Mouse (Mus musculus) 3T3-L1 (cell line): ENCODE data around the gene Irf7.

Experiments used
- DNase-seq: peaks from one replicate; pipeline ENCODE4 v3.0.0-alpha.2; 2015; ENCODE audit warnings: low read depth, low spot score

Irf7 gene

DNA sequence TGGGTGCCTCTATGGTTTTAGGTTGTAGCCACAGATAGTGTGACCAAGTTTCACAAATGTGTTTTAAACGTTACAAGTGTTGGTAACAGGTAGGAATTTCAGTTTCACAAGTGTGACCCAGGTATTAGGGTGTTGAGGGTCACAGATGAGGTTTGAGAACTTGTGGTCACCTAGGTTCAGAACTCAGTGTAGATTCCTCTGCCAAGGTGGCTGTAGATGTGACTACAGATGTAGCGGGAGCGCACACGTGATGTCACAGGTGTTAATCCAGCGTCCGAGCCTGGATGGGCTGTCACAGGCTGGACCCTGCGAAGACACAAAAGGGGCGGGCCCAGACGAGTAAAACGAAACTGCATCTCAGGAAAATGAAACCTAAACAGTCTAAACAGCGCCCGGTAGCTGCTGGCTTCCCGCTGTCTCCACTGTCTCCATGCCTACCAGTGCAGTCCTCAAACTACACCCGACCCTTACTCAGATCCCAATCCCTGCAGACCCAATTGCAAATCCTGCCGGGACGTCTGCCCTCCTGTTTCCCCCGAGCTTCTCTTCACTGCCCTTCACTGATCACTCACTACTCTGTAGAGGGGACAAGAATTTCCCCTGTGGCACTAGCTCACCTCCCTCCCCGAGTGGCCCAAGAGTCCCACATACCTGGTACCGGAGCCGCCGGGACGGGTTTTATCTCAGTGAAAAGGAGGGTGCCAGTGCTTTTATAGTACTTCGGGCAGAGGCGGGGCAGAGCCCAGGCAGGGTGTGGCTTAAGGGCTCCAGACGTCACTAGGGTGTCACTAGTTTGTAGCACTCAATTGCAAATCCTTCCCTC is at the start of gene Irf7:
Irf7 (minus strand) TSS at position 743 of the 823 bp plus-strand sequence.
- DNase-seq, result peak; percentile 74

- peak; percentile 48 for DNase-seq
Measured at GRCm38 (mm10) chr7:141315974-141316373, 49.7 kb upstream of the Irf7 start.

DNA sequence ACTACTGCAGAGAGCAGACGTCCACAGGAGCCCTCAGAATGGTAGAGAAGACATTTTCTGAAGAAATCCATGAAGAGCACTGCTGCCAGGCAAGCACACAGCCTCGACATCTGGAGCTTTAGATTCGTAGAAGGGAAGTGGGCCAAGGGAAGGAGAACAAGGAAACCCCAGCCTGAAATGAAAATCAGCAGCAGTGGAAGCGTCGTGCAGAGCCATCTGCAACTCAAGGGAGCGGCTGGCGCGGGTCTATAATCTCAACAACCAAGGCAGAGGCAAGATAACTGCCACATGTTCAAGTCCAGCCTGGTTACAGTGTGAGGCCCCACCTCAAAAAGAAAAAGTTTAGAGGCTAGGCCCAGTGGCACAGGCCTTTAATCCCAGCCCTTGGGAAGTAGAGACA is 48.8 kb upstream of the Irf7 start:
- DNase-seq, result no peak

DNA sequence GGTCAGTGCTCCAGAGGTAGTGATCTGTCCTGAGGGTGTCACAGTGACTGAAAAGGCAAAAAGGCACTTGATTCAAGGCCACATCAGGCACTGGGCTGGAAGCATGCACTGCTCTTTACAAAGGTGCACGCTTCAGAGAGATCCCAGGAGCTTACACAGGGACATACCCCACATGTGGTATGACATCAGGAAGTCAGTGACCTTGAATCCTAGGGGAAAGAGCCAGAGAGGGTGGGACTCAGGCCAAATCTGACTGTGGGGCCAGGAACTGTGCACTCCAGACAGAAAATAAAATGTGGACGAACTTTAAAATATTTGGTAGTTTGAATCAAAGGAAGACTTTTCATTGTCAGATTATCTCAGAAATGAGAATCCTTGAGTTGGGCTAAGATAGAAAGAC is 48.1 kb upstream of the Irf7 start:
- DNase-seq, result no peak

GRCm38 (mm10) chr7:141304537-141304936 is 38.3 kb upstream of the Irf7 start:
- no peak for DNase-seq

DNA sequence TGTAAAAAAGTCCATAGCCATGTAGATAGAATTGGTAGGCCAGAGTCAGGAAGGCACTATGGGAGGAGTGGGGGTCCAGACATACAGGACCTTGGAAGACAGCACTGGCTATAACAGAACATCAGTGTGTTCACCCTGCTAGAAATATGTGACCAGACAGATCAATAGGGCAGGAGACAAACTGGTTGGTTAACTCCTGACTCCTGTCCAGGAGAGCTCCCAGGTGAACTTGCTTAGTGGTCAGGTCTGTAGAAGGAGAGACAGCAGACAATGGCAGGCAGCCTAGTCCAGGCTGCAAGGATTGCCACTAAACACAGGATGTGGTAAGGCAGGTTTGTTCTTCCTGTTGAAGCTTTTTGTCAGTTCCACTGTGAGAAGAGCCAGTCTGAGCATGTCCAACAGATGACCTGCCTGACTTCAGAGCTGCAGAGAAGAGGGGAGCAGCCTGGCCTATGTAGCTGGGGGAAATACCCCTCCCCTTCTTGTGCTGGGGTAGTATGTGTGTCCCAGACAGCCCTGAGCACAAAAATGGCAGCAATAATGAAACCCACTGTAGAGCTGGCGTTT is 36.5 kb upstream of the Irf7 start:
- DNase-seq, result no peak

- DNase-seq, result no peak
Measured at GRCm38 (mm10) chr7:141301386-141301785, 35.1 kb upstream of the Irf7 start.

GRCm38 (mm10) chr7:141299175-141299574 is 32.9 kb upstream of the Irf7 start:
- no peak for DNase-seq

GRCm38 (mm10) chr7:141297926-141298650 is 31.8 kb upstream of the Irf7 start:
- no peak for DNase-seq

GRCm38 (mm10) chr7:141294479-141294878 is 28.2 kb upstream of the Irf7 start:
- no peak for DNase-seq

DNA sequence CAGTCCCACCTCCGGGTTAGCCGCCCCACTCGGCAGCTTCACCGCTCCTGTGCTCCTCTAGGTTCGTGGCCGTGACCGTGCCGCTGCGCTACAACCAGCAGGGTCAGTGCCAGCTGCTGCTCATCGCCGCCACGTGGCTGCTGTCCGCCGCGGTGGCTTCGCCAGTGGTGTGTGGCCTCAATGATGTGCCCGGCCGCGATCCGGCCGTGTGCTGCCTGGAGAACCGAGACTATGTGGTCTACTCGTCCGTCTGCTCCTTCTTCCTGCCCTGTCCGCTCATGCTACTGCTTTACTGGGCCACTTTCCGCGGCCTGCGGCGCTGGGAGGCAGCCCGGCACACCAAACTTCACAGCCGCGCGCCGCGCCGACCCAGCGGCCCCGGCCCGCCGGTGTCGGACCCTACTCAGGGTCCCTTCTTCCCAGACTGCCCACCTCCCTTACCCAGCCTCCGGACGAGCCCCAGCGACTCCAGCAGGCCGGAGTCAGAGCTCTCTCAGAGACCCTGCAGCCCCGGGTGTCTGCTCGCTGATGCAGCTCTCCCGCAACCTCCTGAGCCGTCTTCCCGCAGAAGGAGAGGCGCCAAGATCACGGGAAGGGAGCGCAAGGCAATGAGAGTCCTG is 27.7 kb upstream of the Irf7 start:
- DNase-seq, result no peak

- DNase-seq, result no peak
Measured at GRCm38 (mm10) chr7:141292583-141293388, 26.5 kb upstream of the Irf7 start.

- DNase-seq, result no peak
Measured at GRCm38 (mm10) chr7:141291921-141292582, 25.8 kb upstream of the Irf7 start, which contains the start of gene Drd4. Drd4 (plus strand) TSS chr7:141292006.

- DNase-seq, result no peak
Measured at GRCm38 (mm10) chr7:141288042-141288441, 21.8 kb upstream of the Irf7 start.

- no peak for DNase-seq
Measured at GRCm38 (mm10) chr7:141282756-141283155, 16.5 kb upstream of the Irf7 start.

DNA sequence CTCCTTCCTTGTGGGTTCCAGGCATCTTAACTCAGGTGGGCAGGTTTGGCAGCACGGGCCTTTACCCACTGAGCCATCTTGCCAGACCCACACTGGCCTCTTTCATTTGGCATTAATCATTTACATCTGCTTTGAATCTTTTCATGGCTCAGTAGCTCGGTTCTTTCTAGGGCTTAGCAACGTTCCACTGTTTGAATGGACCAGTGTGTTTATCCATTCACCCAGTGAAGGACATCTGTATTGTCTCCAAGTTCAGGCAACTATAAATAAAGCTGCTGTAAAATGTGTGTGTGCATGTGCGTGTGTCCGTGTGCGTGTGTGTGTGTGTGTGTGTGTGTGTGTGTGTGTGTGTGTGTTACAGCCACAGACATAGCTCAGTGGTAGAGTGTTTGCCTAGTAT is 15.2 kb upstream of the Irf7 start:
- DNase-seq, result no peak

GRCm38 (mm10) chr7:141278766-141279590 is 12.7 kb upstream of the Irf7 start, which contains the start of gene Sct:
Sct (minus strand) TSS chr7:141279133.
- no peak for DNase-seq

DNA sequence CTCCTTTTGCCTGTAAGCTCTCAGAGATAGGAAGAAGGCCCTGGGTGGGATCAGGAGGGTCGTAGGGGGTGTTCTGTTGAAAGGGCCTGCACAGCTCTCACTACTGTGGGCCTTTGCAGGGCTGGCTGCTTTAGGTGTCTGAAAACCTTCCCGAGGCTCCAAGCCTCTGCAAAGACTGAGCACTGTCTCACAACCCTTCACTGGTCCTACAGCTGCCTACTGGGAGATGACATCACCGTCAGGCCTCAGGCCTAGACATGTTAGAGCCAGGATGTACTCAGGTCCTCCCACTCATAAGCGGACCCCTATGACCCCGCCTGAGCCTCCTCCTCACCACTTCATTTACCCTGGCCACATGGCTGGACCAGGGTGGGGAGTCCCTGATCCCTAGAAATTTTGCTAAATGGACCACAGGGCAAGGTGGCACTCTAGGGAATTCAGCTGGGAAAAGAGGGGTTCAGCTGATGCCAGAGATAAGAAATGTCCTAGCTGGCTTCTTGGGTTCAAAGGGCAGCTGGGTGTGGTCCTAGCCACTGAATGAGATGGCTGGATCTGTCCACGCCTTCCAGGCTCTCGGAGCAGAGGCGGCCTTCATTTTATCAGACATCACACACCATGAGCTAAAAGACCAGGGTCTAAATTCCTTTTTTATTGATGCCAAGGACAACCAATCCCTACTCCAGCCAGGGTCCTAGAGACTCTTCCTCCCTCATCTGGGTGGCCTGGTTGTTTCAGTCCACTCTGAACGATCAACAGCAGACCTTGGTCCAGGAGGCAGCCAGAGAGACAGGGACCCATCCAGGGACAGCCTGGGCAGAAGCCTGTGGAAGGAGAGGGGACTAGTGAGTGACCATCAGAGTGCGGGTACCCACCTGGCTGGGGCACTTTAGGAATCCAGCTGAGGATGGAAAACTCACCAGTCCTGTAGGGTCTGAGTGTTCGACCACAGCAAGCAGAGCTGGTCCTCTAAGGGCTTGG is 11.7 kb upstream of the Irf7 start:
- no peak for DNase-seq

DNA sequence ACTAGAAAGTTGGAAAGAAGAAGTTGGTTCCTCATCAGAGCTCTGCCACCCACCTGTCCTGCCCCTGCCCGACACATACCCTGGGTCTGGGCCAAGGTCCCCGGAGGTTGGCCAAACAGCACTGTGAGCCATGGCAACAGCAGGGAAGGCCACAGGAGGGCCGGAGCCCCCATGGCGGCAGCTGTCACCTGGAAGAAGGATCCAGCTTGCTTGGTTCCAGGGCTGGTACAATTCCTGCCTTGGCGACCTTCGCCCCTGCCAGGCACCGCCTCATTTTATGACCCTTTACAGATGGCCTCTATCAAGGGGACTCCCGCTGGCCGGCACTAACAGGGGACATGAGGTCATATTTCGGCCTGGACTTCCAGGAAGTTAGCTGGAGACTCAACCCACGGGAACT is 10.3 kb upstream of the Irf7 start, which contains the start of gene Cdhr5:
Cdhr5 (minus strand) TSS at position 241 of the 400 bp plus-strand sequence.
- DNase-seq, result no peak
